Mouse (Mus musculus): ENCODE measurements around the gene Gng12.

DNA sequence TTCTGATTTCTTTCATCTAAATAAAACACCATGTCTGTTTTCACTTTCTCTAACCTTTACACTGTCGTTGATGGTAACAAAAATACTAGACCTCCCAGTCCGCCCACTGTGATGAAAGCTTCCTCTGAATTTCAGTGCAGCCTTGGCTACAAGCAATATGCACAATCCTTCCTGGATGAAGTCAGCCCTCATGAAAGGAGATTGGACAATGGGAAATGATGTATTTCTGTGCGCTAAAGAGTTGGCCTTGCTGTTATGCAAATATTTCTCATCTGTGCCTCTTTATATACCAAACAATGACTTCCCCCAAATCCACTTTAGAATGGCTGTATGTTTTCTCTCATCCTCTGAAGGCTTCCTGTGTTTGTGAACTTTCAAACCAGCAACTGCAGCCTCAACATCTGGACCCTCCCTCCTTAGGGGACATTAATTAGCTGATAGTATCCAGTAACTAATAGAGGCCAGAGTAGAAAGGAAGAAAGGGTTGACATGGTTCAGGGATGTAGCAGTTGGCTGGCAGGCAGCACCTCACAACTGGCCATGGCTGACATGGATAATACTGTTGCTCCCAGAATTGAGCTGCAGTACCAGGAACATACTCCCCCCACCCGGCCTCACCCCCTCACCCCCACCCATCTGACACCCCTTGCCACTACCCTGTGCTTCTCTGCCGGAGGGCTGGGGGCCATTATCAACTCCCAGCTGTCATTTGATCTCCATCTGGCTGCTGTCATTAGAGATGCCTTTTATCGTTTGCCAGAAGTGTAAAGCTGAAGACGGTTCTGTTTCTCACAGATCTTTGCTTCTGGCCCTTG lies 152.9 kb downstream of the Gng12 start:
- no peak for TF ChIP-seq CTCF (IDR thresholded peaks at IDR 0.05; ENCODE audit: low read depth)
- TF ChIP-seq EP300 (IDR thresholded peaks at IDR 0.05; ENCODE audit: low read depth), result no peak

All from heart, postnatal 0 days (tissue).